Mouse (Mus musculus): ENCODE measurements at regions not wholly inside any gene's neighbourhood (a gene's known extent, or its start where the extent isn't known, plus 50 kb on each side); places are given as distances from the start of the nearest gene placed in this dataset.
A peak's percentile ranks its signal among the peaks of the same experiment; 100 is the strongest.

- DNase-seq (ENCODE audit: low spot score): no peak
These were observed 107.9 kb downstream of the Oma1 start for GRCm38 (mm10) chr4:103421541-103421951.

GRCm38 (mm10) chr4:103441383-103441782 is 127.8 kb downstream of the Oma1 start:
- no peak for DNase-seq (ENCODE audit: low spot score)

DNA sequence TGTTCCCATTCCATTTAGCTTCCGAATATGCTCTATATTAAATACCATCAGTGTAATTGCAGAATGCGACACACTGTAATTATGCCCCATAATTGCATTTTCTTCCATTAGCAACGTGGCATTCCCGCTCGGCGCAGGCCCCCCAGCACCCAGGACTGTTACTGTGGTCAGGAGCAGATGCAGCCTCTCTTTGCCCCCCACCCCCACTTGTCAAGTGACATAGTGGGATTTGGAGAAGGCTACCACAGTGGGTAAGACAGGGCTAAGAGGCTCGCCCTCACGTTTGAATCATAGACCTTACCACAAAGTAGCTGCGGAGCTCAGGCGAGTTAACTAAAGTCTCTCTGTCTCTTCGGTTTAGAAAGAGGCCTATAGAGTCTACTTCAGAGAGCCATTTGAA is 128.3 kb downstream of the Oma1 start:
- DNase-seq (ENCODE audit: low spot score): no peak

- no peak for DNase-seq (ENCODE audit: low spot score)
These were observed 135.7 kb downstream of the Oma1 start for GRCm38 (mm10) chr4:103449276-103449675.

- no peak for DNase-seq (ENCODE audit: low spot score)
These were observed 136.5 kb downstream of the Oma1 start for GRCm38 (mm10) chr4:103450121-103450520.

- DNase-seq (ENCODE audit: low spot score): no peak
These were observed 141.8 kb downstream of the Oma1 start for GRCm38 (mm10) chr4:103455458-103455857.

DNA sequence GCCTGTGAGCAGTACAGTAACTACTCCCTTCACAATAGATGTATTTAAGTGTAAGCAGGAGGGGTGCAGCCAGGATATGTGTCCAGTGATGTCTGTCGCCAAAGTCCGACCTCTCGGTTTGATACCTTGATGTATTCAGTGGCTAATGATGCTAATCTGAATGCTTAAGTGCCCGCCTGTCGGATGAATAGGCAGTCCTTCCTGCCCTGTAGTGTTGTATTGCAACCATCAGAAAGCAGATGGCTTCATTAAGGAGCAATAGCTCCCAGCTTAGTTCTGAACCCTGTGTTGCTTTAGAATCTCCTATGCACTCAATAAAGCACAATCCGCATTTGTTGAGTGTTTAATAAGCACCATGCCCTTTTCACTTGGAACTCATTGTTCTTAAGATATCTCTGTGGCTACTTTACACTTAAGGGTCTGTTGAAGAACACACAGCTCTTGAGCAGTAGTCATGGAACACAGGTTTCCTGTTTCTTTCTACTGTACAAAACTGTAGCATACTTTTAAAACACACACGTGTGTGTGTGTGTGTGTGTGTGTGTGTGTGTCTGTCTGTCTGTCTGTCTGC is 152.5 kb downstream of the Oma1 start:
- no peak for DNase-seq (ENCODE audit: low spot score)

DNA sequence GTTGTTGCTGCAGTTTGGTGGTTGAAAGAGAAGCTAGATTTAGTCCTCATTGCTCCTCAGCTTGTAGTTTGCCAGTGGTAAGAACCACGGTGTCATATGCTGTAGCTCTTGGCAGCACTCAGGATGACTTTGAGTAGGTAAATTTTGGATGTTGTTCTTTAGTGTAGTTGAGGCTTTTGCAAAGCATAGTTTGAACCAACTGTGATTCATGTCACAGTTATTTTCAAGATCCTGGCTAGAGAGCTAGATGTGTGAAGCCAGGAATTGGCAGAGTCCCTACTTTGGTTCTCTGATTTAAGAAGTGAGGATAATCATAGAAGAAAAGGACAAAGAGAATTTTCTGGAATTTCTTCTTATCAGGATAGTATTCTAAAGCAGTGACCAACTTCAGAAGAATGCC is 143.6 kb upstream of the Dab1 start:
- DNase-seq (ENCODE audit: low spot score): no peak

GRCm38 (mm10) chr4:103486140-103486965 is 132.8 kb upstream of the Dab1 start:
- DNase-seq (ENCODE audit: low spot score): no peak

DNA sequence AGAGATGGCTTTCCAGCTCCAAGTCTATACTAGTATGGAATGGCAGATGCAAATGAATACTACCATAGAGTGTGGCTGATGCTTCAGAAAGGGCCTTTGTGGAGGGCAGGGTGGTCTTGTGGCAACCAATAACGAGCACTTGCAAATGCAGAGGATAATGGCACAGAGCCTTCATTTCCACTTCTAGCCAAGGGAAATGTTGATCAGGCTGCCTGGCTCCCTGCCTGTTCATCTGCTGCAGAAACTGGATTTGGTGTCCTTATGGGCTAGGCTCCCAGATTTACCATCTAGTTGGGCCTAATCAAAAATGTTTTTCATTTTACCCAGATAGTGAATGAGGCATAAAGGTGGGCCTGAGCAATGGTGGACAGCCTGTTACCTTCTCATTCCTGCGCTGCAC is 110.7 kb upstream of the Dab1 start:
- DNase-seq (ENCODE audit: low spot score): peak; percentile 77

- DNase-seq (ENCODE audit: low spot score): no peak
These were observed 106.3 kb upstream of the Dab1 start for GRCm38 (mm10) chr4:103512901-103513300.

GRCm38 (mm10) chr4:103521870-103522609 is 97.1 kb upstream of the Dab1 start:
- no peak for DNase-seq (ENCODE audit: low spot score)

GRCm38 (mm10) chr4:103536534-103537265 is 82.5 kb upstream of the Dab1 start:
- no peak for DNase-seq (ENCODE audit: low spot score)

- no peak for DNase-seq (ENCODE audit: low spot score)
These were observed 78.2 kb upstream of the Dab1 start for GRCm38 (mm10) chr4:103540960-103541359.

GRCm38 (mm10) chr4:103547297-103547696 is 71.9 kb upstream of the Dab1 start:
- no peak for DNase-seq (ENCODE audit: low spot score)

- no peak for DNase-seq (ENCODE audit: low spot score)
These were observed 66.7 kb upstream of the Dab1 start for GRCm38 (mm10) chr4:103552476-103552875.

- no peak for DNase-seq (ENCODE audit: low spot score)
These were observed 66.0 kb upstream of the Dab1 start for GRCm38 (mm10) chr4:103553188-103553587.

DNA sequence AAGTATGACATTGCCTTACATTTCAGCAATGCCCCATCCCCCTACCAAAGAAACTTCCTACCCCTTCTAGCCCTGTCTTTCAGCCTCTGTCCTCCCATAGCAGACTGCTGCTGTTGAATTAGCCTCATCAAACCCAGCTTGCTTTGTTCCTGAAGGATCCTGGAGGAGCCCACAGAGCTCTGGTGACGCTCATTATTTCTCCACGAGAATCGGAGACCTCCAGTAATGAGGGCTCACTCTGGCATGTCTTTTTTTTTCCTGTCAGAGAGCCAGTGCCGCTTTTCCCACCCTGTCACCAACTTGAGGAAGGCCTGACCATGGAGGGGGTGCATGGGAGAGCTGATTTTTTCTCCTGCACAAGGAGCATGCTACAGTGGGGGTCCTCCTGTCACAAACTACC is 64.6 kb upstream of the Dab1 start:
- no peak for DNase-seq (ENCODE audit: low spot score)

All from layer of hippocampus, adult 11-12 months (tissue).